Mouse (Mus musculus) cerebellum, adult 11 months (tissue): ENCODE measurements around the gene Dnah12.

Experiments used
- DNase-seq: peaks from one replicate; pipeline ENCODE4 v3.0.0; 2022

The Dnah12 gene

DNA sequence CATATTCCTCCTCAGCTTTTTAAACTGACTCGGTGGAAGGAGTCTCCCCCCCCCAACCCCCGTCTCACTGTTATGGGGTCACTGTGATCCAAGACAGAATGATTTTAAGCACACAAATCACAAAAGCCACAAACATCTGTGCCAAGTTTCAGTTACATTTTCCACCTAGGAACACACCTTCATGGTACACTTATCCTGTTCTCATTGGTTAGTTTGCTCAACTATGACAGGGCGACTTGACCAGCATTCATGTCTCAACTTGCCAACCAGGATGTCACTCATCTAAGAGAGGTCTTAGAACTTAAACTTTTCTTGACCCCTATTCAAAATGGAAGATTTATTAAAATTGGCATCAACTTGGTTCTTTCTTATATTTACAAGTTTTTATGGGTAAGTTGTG lies 31.8 kb downstream of the Dnah12 start:
- DNase-seq, result no peak

DNA sequence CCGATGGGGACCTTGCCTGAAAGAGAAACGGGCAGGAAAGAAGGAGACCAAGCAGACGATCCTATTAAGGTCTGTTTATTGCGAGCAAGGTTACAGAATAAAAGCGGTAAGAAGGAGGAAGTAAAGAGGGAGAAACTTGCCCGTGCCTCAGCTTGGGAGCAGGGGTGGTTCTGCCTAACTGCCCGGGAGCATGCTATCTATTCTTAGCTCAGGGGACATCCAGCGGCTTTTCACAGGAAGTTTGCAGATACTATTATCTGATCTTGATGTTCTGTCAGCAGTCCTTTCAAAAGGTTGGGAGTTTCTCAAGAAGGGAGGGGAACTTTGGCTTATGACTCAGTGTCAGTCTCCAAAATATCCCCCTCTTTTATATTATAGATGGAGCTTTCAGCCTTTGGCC lies 65.5 kb downstream of the Dnah12 start:
- no peak for DNase-seq

DNA sequence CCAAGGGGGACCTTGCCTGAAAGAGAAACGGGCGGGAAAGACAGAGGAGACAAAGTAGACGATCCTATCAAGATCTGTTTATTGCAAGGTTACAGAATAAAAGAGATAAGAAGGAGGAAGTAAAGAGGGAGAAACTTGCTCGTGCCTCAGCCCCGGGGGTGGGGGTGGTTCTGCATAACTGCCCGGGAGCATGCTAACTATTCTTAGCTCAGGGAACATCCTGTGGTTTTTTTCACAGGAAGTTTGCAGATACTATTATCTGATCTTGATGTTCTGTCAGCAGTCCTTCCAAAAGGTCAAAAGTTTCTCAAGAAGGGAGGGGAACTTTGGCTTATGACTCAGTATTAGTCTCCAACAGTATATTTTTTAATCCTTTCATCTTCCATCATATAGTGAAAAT lies 71.8 kb downstream of the Dnah12 start:
- no peak for DNase-seq

DNA sequence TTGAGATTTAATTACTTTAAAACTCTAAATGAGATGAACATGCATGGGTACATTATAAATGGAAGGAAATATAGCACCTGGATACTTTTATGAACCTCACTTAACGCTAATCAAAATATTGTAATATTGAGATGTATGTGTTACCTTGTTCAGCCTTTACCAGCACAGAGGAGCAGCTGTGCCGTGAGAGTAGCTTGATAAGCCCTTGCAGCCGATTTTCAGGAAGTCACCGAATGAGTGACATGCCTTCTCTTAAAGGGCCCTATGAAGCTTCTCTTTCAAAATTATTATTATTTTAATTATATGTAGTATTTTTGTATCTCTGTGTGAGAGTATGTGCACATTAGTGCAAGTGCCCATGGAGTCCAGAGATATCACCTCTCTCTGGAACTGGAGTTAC lies 75.1 kb downstream of the Dnah12 start:
- no peak for DNase-seq

DNA sequence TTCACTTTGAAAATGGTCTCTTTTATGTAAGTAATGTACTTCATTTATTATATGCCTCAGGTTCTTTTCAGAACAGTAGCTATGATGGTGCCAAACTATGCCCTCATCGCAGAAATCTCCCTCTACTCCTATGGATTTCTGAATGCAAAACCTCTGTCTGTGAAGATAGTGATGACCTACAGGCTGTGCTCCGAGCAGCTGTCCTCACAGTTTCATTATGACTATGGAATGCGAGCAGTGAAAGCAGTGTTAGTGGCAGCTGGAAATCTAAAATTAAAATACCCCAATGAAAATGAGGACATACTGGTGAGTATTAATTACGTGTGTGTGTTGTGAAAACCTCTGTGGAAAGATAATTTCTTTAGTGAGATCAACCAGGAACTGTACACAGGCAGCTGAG lies 80.5 kb downstream of the Dnah12 start:
- DNase-seq, result no peak

DNA sequence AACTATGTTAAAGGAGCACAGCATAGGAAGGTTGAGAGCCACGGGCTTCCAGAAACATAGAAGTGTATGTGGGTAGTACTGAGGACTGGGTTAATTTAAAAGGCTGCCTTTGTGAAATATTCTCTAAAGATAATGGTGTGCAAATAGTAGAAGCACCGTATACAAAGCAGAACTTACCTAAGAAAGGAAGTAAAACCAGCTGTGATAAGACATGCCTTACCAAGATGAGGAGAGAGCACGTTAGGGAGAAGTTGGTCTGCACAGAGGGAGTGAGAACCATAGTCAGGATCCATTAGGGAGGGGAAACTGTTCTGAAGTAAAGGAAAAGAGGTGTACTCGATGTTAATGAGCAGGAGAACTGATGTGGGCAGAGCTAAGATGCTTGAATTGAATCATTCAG lies 90.7 kb downstream of the Dnah12 start:
- DNase-seq, result no peak

DNA sequence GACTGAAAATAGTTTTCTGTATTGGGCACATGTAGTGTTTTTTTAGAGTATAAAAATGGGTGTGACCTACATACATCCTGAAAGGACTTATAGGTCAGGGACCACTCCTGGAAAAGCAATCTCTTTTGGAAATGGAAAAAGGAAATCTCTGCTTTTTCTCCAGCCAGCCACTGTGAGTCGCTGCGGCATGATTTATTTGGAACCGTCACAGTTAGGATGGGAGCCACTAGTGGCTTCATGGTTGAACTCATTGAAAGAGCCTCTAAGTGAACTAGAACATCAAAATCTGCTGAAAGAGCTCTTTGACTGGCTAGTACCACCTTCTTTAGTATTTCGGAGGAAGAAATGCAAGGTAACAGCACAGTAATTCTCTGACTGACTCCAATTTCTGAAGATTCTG lies 92.6 kb downstream of the Dnah12 start:
- no peak for DNase-seq

DNA sequence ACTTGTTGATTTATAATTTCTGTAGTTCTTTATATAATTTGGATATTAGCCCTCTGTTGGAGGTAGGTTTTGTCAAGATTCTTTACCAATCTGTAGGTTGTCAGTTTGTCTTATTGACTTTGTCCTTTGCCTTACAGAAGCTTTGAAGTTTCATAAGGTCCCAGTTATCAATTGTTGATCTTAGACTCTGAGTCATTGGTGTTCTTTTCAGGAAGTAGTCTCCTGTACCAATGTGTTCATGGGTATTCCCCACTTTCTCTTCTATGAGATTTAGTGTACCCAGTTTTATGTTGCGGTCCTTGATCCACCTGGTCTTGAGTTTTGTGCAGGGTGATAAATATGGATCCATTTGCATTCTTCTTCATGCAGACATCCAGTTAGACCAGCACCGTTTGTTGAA lies 101.4 kb downstream of the Dnah12 start:
- no peak for DNase-seq

DNA sequence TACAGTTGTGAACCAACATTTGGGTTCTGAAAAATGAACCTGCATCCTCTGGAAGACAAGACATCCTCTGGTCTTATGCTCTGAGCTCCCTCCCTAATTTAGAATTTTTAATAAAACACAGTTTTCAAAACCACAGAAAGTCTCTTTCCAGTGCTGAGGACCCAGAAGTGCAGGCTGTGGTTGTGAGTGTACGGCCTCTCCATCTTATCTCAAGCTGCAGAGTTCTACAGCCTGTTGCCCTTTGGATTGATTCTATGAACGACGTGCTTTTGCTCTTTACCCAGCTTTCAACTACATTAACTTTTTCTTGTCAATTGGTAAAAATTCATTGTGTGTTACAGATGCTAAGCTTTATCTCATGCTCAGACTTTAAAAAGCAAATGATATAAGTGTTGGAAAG lies 105.3 kb downstream of the Dnah12 start:
- DNase-seq, result no peak

DNA sequence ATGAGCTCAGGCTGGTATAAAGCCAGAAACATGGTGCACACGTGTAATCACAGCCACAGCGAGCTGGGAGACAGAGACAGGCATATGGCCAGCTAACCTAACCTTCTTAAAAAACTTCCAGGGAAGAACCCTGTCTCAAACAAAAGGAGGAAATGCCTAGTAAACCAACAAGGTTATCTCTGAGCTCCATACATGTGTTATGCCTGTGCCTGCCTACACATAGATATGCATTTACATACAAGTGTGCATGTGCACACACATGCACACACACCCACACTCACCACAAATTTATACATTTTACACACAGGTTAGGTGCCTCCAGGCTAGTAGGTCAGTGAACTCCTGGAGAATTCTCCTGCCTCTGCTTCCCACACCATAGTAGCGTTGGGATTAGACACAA lies 106.2 kb downstream of the Dnah12 start:
- DNase-seq, result no peak

DNA sequence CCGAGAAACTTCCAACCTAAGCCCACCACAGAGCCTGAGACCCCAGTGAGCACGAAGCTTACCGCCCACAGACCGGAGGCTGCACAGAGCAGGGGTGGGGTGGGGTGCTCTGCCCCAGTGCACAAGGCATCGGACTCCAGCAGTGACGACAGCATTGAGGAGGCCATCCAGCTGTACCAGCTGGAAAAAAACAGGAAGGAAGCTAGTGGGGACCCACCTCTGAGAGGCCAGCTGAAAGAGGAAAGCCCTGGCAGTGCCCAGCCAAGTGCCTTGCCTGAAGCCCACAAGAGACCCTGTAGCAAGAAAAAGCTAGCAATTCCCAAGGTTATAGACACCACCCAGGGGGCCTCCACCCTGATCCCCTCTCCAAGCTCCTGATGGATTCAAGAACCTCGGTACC lies 112.4 kb downstream of the Dnah12 start:
- no peak for DNase-seq

DNA sequence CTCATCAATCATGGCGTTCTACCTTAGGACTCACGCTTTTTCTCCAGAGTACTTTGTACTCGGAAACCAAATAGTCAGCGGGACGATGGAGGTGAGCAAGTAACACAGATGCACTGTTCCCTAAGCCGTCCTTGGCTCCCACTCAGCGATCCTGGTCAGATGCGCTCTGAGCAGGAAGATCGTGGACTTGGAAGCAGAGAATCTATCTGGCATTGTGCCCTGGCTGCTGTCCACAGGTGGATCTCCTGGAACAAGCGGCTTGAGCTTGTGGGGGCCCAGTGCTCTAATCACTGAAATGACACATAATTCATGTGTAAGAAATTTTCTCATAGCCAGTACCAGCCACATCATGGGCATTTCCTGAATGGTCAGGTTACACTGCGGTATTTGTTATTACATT lies 119.7 kb downstream of the Dnah12 start:
- DNase-seq, result no peak

DNA sequence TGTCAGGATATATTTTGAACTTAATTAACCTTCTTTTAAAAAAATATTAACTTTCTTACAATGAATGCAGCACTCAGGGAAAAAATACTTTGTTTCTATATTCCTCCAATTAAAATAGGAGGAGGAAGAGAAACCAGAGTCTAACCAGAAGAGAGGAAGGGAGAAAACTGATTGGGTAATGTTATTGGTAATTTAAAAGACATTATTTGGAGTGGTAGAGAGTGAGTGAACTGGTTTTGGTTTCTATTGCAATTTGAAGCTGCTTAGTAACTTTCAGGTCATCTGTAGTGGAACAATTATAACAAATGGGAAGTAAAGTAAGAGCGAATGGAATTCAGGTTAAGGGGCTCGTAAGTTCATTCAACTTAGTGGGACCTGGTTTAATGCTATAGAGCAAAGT lies 120.8 kb downstream of the Dnah12 start:
- DNase-seq, result no peak

DNA sequence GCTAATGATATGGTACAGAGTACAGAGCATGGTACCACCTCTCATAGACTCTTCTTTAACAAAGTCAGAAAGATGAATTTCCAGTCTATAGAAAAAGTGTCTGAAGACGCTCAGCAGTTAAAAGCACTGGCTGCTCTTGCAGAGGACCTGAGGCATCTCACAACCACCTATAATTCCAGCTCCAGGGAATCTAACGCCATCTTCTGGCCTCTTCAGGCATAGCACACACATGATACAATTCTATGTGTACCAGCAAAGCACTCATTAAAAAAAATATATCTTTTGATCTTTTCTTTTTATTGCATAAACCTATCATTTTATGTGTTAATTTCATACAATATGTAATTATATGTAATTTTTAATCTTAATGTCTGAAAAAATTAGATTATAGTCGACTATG lies 121.8 kb downstream of the Dnah12 start:
- no peak for DNase-seq

DNA sequence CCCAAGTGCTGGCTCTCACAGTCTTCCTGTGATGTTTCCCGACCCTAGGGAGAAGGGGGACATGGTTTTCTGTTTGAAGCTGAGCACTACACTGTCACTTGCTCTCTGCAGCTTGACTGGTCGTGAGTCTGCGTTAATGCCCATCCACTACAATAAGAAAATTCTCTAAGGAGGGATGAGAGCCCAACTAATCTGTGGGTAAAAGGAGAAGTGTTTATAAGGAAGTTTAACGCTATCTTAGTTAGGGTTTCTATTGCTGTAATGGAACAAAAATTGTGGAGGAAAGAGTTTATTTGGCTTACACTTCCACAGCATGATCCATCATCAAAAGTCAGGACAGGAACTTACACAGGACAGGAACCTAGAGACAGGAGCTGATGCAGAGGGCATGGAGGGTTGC lies 123.7 kb downstream of the Dnah12 start:
- DNase-seq, result no peak

DNA sequence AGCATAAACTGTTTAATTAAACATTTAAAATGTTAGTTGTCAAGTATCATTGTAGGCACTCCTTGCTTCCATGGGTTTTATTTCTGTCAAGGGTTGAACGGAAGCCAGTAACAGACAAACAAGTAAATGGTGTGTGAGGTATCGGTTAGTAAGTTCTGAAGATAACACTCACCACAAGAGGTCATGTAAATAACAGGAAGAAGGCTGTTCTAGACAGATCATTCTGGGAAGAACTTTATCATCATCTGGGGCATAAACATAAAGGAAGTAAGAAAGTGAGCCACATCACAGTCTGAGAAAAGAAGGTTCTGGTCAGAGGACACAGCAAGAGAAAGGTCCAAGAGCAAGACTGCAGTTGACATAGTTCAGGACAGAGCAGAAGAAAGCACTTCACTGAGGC lies 132.9 kb downstream of the Dnah12 start:
- no peak for DNase-seq

DNA sequence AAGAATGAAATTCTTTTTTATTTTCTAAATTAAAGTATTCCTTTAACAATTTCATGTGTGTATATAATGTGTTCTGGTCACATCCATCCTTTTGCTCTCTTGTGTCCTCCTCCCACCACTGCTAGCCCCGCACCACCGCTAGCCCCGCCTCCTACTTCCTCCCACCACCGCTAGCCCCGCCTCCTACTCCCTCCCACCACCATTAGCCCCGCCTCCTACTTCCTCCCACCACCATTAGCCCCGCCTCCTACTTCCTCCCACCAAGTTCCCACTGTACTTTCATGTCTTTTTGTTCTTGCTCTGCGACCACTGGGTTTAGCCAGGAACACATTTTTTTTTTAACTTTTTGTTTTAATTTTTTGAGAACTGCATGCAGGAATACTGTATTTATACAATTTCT lies 160.0 kb downstream of the Dnah12 start:
- DNase-seq, result no peak

DNA sequence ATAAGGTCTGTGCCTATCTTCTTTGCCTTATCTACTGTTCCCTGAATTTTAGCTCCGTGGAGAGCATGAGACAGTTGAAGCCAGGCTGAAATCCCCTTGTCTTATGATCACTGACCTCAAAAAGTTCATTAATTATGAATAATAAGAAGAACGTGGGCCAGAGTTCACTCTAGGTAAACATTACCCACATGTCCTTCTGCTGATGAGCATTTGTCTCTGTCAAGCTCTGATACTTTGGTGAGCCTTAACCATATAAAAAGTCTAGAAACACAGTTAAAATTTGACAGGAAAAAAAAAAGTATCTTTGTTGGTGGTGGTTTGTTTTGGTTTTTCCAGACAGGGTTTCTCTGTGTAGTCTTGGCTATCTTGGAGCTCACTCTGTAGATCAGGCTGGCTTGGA lies 161.0 kb downstream of the Dnah12 start:
- DNase-seq, result no peak

DNA sequence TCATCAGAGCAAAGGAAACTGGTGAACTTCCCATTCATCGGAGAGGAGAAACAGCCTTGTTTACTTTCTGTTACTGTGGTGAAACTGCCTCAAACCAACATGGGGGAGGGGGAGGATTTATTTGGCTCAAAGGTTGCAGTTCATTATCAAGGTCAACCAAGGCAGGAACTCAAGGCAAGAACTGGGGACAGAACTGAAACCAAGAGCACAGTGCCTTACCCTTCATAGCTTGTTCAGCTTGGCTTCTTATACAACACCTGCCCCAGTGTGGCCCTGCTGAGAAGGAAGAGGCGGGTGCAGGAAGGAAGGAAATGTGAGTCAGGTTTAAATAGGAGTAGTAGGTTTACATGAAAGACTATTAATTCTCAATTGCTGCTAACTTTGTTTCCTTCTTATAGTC lies 165.3 kb downstream of the Dnah12 start:
- DNase-seq, result no peak

DNA sequence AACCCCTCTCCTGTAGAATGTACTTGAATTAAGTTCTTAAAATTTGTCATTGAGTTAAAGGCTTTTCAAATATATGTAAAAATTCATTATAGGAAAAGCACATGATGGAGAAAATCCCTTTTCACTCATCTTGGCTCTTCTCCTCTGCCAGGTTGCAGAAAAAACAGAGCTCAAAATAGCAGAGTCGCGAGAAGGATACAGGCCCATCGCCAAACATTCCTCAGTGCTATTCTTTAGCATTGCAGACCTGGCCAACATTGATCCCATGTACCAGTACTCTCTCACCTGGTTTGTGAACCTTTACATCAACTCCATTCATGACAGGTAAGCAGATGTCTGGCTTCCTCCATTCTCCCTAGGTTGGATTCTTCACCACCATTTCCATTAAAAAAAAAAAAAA lies 165.9 kb downstream of the Dnah12 start:
- DNase-seq, result no peak

DNA sequence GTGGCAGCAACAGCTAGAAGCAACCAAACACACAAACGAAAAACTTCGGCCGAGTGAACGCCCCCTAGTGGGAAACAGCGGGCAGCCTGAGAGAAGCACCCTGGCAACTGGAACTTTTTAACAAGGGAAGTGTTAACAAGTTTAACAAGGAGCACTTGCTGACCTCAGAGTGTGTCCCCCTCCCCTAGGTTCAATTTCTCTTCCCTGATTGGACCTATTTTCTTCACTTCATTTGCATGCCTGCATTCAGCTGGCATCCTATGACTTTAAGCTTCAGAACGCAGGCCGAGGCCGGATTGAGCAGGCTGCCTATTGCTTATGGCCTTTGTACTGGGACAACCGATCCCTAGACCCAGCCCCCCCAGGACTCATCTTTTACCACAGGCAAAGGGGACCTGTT lies 174.3 kb downstream of the Dnah12 start:
- DNase-seq, result no peak

DNA sequence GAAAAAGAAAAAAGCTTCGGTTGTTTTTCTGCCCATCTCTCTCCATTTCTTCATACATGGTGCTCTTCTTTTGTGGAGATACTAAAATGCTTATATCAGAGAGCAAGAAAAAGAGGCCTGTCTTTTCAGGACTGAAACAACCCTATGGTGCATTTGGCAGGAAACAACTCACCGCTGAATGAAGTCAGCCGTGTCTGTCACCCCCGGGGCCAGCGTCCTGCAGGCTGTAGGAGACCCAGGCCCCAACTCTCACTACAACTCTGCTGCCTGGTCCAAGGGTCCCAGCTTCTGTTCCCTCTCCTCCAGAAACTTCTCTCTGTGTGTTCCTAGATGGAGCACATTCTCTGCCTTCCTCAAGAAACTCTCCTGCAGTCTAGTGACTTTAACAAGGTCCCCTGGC lies 175.2 kb downstream of the Dnah12 start:
- DNase-seq, result no peak

DNA sequence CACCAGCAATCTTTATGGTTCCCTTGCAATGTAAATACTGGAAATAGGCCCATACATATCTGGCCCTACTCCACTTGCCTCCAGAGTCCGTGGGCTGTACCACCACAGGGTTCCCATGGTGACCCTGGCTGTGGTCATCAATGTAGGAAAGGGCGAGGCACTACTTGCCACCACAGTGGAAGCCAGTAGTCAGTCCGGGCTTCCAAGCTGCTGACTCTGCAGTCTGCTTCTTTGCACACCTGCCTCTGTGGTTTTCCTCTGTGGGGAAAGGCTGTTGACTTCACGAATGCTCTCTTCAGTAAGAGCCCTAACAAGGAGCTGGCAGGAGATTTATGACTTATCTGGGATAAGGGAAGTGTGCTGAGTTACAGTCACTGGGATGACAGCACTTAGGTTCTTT lies 185.7 kb downstream of the Dnah12 start:
- no peak for DNase-seq

DNA sequence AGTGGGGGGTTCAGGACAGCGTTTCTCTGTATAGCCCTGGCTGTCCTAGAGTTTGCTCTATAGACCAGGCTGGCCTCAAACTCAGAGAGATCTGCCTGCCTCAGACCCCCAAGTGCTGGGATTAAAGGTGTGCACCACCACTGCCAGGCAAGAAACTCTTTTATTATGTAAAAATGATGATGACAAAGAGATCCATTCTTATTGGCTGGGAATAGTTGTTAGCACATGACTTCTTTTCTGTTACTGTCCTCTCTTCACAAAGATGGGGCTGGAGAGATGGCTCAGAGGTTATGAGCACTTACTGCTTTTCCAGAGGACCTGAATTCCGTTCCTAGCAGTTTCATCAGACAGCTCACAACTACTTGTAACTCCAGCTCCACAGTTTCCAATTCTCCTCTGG lies 186.9 kb downstream of the Dnah12 start:
- DNase-seq, result no peak

DNA sequence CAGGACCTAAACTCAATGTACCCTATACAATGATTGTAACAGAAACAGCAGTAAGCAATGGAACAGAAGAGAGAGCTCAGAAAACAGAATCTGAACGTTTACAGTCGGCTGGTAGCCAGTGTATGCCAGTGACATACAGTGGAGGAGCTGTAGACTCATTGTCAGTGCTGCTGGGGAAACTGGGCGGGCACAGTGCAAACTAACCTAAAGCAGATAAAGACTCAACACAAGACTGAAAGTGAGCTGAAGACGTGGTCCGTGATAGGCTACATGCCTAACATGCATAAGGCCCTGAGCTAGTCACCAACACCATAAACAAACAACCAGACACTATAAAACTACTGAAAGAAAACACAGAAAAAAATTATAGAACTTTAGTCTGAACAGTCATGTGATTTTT lies 188.6 kb downstream of the Dnah12 start:
- no peak for DNase-seq

DNA sequence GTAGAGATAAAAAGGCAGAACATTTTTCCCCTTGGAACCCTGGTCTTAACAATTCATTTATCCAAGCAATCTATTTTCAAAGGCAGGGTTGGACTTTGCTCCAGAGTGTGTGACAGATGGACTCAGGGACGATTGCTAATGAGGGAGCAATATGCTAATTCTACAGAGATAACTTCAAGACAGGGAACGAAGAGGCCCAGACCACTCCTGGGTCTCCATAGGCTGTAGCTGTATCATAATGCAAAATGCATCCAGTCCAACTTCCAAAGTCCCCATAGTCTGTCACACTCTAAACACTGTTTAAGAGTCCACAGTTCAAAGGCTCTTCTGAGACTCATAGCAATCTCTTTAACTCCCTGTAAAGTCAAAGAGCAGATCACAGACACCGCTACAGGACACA lies 194.2 kb downstream of the Dnah12 start:
- no peak for DNase-seq

DNA sequence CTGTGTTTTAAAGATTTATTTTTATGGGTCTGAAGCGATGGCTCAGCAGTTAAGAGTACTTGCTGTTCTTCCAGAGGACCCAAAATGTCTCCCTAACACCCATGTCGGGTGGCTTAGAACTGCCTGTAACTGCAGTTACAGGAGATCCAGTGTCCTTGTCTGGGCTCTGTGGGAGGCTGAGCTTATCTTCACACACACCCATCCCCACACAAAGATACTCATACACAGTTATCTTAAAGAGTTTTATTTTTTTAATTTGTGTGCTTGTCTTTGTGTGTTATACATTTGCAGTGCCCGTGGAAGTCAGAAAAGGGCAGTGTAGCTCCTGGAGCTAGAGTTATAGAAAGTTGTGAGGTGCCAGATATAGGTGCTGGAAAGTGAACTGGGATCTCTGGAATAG lies 197.7 kb downstream of the Dnah12 start:
- DNase-seq, result no peak
